Mouse (Mus musculus): ENCODE data around the gene Map3k11. TPM values are rescaled to one million over a fixed set of nuclear protein-coding genes. Genes with fewer than 3 reads are reported as not detected.
A peak's percentile ranks its signal among the peaks of the same experiment; 100 is the strongest.

The Map3k11 gene
- polyA plus RNA-seq, 1 experiment from 2014 or later, result 15.1 TPM

DNA sequence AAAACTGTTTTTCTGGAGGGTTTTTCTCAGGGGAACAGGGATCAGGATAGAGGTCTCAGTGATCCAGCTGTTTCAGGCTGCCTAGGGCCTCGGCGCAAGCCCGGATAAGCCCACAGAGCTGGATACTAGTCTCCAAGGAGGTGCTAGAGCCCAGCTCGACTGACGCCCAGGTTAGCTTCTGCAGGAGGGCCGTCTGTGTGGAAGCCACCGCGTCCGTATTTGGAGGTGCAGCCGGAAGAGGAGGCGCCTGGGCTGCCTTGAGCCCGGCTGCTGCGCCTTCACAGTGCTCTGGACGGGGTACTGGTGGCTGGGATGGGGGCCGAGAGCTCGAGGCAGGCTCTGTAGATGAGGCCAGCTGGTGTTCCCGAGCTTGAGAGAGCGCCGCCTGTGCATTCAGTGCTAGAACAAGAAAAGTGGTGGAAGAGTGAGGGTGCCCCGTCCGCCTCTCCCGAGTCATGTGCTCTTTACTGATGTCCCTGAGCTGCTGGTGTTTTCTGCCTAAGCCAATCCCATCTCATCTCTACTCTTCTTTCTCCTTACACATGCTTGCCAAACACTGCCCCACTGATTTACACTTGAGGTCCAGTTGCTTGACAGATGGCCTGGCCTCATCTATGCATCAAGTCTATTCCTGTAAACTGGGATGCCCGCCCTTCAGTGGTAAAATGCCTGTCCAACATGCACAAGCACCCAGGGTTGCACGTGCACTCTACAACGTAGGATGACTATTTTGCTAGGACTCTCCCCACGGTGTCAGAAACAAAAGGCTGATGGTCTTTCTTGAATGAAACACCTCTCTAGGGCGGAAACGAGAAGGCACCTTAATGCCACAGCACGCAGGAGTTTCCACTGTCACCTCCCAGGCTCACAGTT, 42.0 kb downstream of the Map3k11 start:
- no peak for ATAC-seq
- H3K4me1 ChIP-seq (replicated peaks), result peaks cover 54% of the 10 kb centered on the region
- peaks cover 9% of the 10 kb centered on the region for H3K36me3 ChIP-seq
- H3K9ac ChIP-seq (replicated peaks), result peak overlapping the region; percentile 99
- 0 out of 2 replicates have a peak overlapping the region, but pooled peaks have one; percentile 98 for H3K27ac ChIP-seq
- H3K27me3 ChIP-seq, result peaks cover 8% of the 10 kb centered on the region; the same call in 1 of the 2 replicates
- peak overlapping the region; percentile 97 for H3K4me2 ChIP-seq (replicated peaks)
- peak overlapping the region; percentile 95 for H3K4me3 ChIP-seq (replicated peaks)
- H3K9me3 ChIP-seq, result no peaks in the 10 kb centered on the region
- 75% methylated on average over 29 of the region's 29 CpGs for WGBS

DNA sequence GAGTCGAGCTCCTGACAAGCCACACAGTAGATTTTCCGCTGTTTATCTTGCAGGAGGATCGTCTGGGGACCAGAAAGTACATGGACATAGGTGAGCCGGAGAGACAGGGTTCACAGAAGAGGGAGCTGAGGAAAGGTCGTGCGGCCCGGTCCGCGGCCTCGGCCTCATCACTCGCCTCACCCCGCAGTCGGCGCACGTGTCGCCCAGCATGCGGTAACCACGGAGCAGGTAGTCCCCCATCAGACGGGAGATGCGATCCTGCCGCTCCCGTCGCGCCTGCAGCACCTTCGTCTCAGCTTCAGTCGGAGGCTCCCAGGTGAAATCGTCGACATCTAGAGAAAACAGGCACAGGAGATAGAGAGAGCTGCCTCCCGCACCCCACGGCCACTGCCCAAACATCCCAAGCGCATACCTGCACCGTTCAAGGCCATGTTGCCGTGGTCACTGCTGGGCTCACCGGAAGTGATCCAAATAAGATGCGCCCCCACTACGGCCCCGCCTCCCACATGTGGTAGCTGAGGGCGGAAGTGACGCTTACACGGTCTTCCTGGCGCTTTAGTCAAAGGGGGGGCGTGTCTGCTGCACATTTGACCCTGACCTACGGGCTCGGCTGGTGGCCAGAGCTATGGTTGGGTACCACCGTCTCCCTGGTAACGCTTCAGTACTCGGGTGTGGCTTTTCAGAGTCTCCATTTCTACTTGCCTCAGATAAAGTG, 42.9 kb downstream of the Map3k11 start:
- H3K27me3 ChIP-seq, result peaks cover 8% of the 10 kb centered on the region; the same call in 1 of the 2 replicates
- peak overlapping the region; percentile 82 for H3K9ac ChIP-seq (replicated peaks)
- H3K9me3 ChIP-seq, result no peaks in the 10 kb centered on the region
- H3K4me2 ChIP-seq (replicated peaks), result peak overlapping the region; percentile 97
- peak overlapping the region; percentile 84 for H3K4me3 ChIP-seq (replicated peaks)
- peak overlapping the region; percentile 79 for H3K27ac ChIP-seq
- H3K4me1 ChIP-seq (replicated peaks), result peaks cover 45% of the 10 kb centered on the region
- WGBS, result 1% methylated on average over 47 of the region's 47 CpGs
- peak; percentile 84 for ATAC-seq
- H3K36me3 ChIP-seq, result peaks cover 5% of the 10 kb centered on the region; the same call in 1 of the 2 replicates

DNA sequence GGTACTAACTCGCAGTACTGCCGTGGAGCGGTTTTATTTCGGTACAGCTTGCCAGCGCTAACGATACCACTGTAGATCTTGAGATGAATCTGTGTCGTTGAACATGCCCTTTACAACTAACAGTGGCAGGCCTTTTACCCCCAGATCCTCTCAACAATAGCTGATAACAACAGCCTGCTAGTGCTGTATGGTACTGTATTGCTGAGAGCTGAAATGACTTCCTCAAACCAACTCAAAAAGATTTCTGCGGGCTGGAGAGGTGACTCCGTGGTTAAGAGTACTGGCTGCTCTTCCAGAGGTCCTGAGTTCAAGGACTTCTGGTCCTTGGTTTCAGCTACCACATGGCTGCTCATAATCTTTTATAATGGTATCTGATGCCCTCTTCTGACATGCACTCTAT, 45.8 kb downstream of the Map3k11 start:
- Histone ChIP-seq H3K4me2 (replicated peaks) (no peak overlapping the region), H3K9ac (replicated peaks) (no peak overlapping the region), H3K4me1 (replicated peaks) (peaks cover 23% of the 10 kb centered on the region), H3K27me3 (peaks cover 22% of the 10 kb centered on the region), H3K27ac (no peak overlapping the region), H3K4me3 (replicated peaks) (no peak overlapping the region), H3K9me3 (no peaks in the 10 kb centered on the region), H3K36me3 (peaks cover 3% of the 10 kb centered on the region; the same call in 1 of the 2 replicates)
- 83% methylated on average over 9 of the region's 9 CpGs for WGBS
- ATAC-seq, result no peak

DNA sequence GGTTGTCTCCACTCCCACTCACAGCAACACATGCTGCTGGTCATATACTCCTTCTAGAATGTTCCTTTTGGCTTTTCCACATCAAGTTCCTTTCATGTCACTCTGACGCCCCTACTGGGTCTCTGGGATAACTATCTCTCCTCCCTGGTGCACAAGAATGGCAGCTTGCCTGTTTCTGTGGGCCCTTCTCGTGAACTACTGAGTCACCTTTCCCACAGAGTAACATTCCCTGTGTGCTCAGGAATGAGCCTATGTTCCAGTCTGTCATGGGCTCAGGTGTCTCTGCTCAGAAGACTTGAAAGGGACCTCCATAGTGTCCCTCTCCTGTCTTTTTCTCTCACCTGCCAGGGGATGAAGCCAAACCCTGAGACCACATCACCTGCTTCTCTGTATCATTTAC, 50.9 kb downstream of the Map3k11 start:
- H3K9ac ChIP-seq (replicated peaks), result no peak overlapping the region
- 56% methylated on average over 2 of the region's 2 CpGs for WGBS
- no peak for ATAC-seq
- H3K9me3 ChIP-seq, result no peaks in the 10 kb centered on the region
- peaks cover 67% of the 10 kb centered on the region for H3K27me3 ChIP-seq
- no peak overlapping the region for H3K27ac ChIP-seq
- H3K4me2 ChIP-seq (replicated peaks), result no peak overlapping the region
- H3K4me1 ChIP-seq (replicated peaks), result peaks cover 28% of the 10 kb centered on the region
- no peak overlapping the region for H3K4me3 ChIP-seq (replicated peaks)
- H3K36me3 ChIP-seq, result no peaks in the 10 kb centered on the region

DNA sequence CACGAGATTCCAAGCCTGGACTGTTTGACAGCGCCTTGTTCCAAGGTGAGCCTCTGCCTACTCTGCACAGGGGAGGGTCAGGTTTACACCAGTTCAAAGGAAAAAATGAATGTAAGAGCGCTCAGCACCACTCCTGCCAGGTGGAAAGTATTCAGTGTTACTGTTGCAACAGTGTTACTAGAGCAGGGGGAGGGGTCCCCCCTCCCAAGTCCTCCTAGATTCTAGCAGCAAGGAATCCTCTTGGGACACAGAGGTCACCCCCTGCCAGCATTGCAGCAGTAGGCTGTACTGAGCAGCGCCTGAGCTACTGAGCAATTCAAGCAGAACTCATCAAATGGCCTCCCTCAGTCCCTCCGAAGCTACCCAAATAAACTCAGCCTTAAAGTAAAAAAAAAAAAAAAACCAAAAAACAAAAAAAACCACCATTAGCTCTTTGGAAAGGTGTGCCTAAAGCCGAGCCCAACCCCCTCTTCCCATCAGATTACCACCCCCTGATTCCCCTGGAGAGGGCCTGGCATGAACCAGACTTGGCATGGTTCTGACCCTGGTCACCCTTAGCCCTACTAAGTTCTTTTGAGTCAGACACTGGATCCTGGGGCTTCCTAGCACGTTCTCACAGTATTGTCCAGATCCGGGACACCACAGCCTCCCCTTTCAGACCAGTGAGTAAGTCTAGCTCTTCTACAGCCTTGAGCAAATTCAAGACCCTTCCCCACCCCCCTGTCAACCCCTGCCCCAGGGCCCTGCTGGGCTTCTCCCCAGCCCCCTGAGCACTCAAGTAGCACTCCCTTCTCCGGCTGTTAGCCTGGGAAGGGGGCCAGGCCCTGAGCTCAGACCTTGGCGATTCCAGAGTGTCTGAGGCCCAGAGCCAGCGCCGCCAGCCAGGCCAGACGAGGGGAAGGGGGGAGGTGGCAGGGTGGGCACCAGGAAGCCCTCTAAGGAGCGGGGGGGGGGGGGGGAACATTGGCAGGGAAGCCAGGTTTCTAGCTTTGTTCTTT, 52.1 kb downstream of the Map3k11 start, which contains the start of gene Ltbp3:
TSS of gene Ltbp3 (plus strand) at position 585 of the 998 bp plus-strand sequence.
- Histone ChIP-seq H3K4me3 (replicated peaks) (peak within 1 kb of the TSS; percentile 57), H3K4me2 (replicated peaks) (peak within 1 kb of the TSS; percentile 94), H3K36me3 (no peaks in the 10 kb centered on the region), H3K9ac (replicated peaks) (peak within 1 kb of the TSS; percentile 90), H3K4me1 (replicated peaks) (peaks cover 33% of the 10 kb centered on the region), H3K27me3 (peaks cover 74% of the 10 kb centered on the region), H3K9me3 (no peaks in the 10 kb centered on the region), H3K27ac (peak within 1 kb of the TSS; percentile 80)
- 16% methylated on average over 13 of the region's 14 CpGs for WGBS
- peak; percentile 55; the same call in 1 of the 2 replicates for ATAC-seq

DNA sequence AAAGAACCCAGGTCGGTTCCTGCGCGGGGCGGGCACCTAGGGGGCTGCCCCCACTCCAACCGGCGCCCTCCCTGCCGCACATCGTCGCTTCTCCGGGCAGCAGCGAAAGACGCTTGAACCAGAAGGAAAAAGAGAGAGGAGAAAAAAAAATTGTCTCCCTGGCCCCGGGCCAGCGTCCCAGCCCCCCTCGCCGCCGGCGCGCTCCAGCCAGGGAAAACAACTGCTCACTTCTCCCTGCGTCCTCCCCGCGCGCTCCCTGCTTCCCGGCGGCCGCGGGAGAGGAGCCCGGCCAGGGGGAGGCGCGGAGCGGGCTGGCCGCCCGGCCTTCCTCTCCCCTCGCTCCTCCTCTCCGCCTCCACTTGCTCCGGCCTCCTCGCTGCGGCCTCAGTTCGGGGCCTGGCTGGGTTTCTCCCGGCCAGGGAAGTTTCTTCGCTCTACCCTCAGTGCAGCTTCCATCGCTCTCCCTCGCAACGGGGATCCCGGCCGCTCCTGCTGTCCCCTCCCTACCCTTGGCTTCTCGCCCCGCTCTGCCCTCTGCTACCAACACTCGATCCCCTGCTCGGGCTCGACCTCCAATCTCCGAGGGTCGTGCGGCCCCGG, 53.2 kb downstream of the Map3k11 start:
- no peaks in the 10 kb centered on the region for H3K9me3 ChIP-seq
- peak overlapping the region; percentile 80 for H3K27ac ChIP-seq
- H3K4me1 ChIP-seq (replicated peaks), result peaks cover 45% of the 10 kb centered on the region
- peak; percentile 59 for ATAC-seq
- H3K36me3 ChIP-seq, result no peaks in the 10 kb centered on the region
- under 1% methylated on average over 27 of the region's 55 CpGs for WGBS
- peak overlapping the region; percentile 90 for H3K9ac ChIP-seq (replicated peaks)
- H3K4me3 ChIP-seq (replicated peaks), result peak overlapping the region; percentile 57
- peaks cover 83% of the 10 kb centered on the region for H3K27me3 ChIP-seq
- peak overlapping the region; percentile 94 for H3K4me2 ChIP-seq (replicated peaks)

DNA sequence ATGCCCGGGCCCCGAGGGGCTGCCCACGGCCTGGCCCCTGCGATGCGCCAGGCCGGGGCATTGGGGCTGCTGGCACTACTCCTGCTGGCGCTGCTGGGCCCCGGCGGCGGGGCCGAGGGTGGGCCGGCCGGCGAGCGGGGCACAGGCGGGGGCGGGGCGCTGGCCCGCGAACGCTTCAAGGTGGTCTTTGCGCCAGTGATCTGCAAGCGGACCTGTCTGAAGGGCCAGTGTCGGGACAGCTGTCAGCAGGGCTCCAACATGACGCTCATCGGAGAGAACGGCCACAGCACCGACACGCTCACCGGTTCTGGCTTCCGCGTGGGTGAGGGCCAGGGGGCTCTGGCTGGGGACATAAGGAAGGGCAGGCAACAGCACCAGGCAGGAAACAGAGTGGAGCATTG, 53.7 kb downstream of the Map3k11 start:
- peak overlapping the region; percentile 90 for H3K9ac ChIP-seq (replicated peaks)
- peak overlapping the region; percentile 69 for H3K27ac ChIP-seq
- peaks cover 47% of the 10 kb centered on the region for H3K4me1 ChIP-seq (replicated peaks)
- H3K36me3 ChIP-seq, result no peaks in the 10 kb centered on the region
- 2% methylated on average over 32 of the region's 32 CpGs for WGBS
- H3K27me3 ChIP-seq, result peaks cover 83% of the 10 kb centered on the region
- peak overlapping the region; percentile 94 for H3K4me2 ChIP-seq (replicated peaks)
- peak overlapping the region; percentile 57 for H3K4me3 ChIP-seq (replicated peaks)
- H3K9me3 ChIP-seq, result no peaks in the 10 kb centered on the region
- peak; percentile 68 for ATAC-seq

DNA sequence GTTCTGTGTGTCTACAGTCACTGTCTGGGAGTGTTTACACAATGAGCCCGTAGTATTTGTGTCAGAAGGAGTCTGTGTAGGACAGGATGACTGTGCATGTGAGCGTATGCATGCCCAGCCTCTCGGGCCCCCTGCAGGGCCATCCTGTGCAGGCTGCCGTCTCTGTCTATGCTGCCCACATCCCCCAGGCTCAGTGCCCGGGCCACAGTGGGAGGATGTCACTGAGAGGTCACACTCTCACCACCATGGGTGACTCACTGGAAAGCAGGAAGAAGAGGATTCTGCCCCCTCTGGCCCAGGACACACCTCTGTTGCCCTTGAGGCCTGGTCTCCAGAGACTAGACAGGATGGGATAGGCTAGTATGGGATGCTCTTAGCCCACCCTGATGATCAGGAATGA, 55.0 kb downstream of the Map3k11 start:
- H3K4me2 ChIP-seq (replicated peaks), result no peak overlapping the region
- peak overlapping the region; percentile 45 for H3K9ac ChIP-seq (replicated peaks)
- H3K27ac ChIP-seq, result no peak overlapping the region
- ATAC-seq, result no peak
- 66% methylated on average over 5 of the region's 5 CpGs for WGBS
- H3K27me3 ChIP-seq, result peaks cover 85% of the 10 kb centered on the region
- no peaks in the 10 kb centered on the region for H3K9me3 ChIP-seq
- H3K4me1 ChIP-seq (replicated peaks), result peaks cover 47% of the 10 kb centered on the region
- H3K36me3 ChIP-seq, result no peaks in the 10 kb centered on the region
- H3K4me3 ChIP-seq (replicated peaks), result no peak overlapping the region

DNA sequence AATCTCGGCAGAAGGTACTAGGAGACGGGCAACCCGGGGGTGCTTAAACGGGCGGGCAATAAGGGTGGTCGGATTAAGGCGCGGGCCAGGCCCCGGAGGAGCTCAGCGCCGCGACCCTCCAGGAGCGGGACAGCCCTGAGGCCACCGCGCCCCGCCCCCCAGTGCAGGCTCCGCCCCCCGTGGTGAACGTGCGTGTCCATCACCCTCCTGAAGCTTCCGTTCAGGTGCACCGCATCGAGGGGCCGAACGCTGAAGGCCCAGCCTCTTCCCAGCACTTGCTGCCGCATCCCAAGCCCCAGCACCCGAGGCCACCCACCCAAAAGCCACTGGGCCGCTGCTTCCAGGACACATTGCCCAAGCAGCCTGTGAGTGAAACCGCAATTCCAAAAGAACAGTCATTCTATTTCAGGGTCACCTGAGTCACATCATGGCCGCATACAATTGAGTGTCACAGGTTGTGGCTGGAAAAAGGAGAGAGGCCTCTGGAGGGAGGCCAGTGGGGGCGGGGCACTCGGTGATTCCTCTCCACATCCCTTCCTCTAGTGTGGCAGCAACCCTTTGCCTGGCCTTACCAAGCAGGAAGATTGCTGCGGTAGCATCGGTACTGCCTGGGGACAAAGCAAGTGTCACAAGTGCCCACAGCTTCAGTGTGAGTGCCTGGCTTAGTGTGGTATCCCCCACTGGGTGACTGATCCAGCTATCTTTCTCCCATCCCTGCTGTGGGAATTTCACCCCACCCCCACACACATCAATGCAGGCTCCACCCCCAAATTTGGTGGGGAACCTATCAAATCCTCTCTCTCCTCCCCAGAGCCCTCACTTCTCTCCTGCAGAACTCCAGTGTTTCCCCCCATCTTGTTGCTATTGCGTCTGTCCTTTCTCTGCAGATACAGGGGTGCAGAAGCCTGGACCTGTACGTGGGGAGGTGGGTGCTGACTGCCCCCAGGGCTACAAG, 57.5 kb downstream of the Map3k11 start:
- peak overlapping the region; percentile 27 for H3K4me3 ChIP-seq (replicated peaks)
- peak overlapping the region; percentile 54 for H3K9ac ChIP-seq (replicated peaks)
- H3K36me3 ChIP-seq, result no peaks in the 10 kb centered on the region
- peak; percentile 29 for ATAC-seq
- no peak overlapping the region for H3K27ac ChIP-seq
- peak overlapping the region; percentile 54 for H3K4me2 ChIP-seq (replicated peaks)
- no peaks in the 10 kb centered on the region for H3K9me3 ChIP-seq
- peaks cover 88% of the 10 kb centered on the region for H3K27me3 ChIP-seq
- peaks cover 46% of the 10 kb centered on the region for H3K4me1 ChIP-seq (replicated peaks)
- WGBS, result 2% methylated on average over 35 of the region's 36 CpGs

DNA sequence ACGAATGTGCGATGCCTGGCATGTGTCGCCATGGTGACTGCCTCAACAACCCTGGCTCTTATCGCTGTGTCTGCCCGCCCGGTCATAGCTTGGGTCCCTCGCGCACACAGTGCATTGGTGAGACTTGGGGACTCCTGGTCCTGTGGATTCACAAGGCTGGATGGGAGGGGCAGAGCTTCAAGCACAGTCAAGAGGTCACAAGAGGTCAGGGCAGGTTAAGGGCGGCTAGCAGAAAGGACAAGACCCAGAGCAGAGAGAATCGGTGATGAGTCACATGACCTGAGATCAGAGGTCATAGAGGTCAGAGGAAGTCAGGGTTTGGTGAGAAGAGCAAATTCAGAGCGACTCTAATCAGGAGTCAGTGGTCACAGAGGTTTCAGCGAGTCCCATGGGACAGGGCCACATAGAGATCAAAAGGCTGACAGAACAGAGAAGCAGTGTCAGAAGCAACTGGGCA, 58.4 kb downstream of the Map3k11 start:
- Histone ChIP-seq H3K9me3 (no peaks in the 10 kb centered on the region), H3K9ac (replicated peaks) (no peak overlapping the region), H3K36me3 (no peaks in the 10 kb centered on the region), H3K27ac (no peak overlapping the region), H3K27me3 (peaks cover 90% of the 10 kb centered on the region), H3K4me1 (replicated peaks) (peaks cover 46% of the 10 kb centered on the region), H3K4me2 (replicated peaks) (no peak overlapping the region), H3K4me3 (replicated peaks) (no peak overlapping the region)
- ATAC-seq, result no peak
- WGBS, result 22% methylated on average over 12 of the region's 12 CpGs
